Mouse (Mus musculus) layer of hippocampus, adult 11-12 months (tissue): ENCODE measurements around the gene Taf3.

ENCODE experiments used
- DNase-seq: peaks from one replicate; pipeline ENCODE4 v3.0.0; 2022; ENCODE audit warnings: low spot score

Gene Taf3

GRCm38 (mm10) chr2:10010263-10010909 is 38.0 kb downstream of the Taf3 start:
- no peak for DNase-seq

- DNase-seq, result no peak
These were observed 38.6 kb downstream of the Taf3 start for GRCm38 (mm10) chr2:10009671-10010254.

GRCm38 (mm10) chr2:10008593-10008992 is 39.8 kb downstream of the Taf3 start:
- DNase-seq, result no peak

GRCm38 (mm10) chr2:10004960-10005621 is 43.3 kb downstream of the Taf3 start:
- DNase-seq, result no peak

GRCm38 (mm10) chr2:10003358-10003757 is 45.0 kb downstream of the Taf3 start:
- DNase-seq, result no peak

GRCm38 (mm10) chr2:10001591-10001990 is 46.8 kb downstream of the Taf3 start:
- DNase-seq, result no peak

GRCm38 (mm10) chr2:9997535-9997934 is 50.9 kb downstream of the Taf3 start:
- DNase-seq, result no peak

- no peak for DNase-seq
These were observed 52.3 kb downstream of the Taf3 start for GRCm38 (mm10) chr2:9996111-9996510.

GRCm38 (mm10) chr2:9990690-9991229 is 57.6 kb downstream of the Taf3 start:
- DNase-seq, result no peak

GRCm38 (mm10) chr2:9989649-9990547 is 58.5 kb downstream of the Taf3 start:
- no peak for DNase-seq

GRCm38 (mm10) chr2:9988290-9988689 is 60.1 kb downstream of the Taf3 start:
- no peak for DNase-seq

GRCm38 (mm10) chr2:9985979-9986447 is 62.4 kb downstream of the Taf3 start:
- no peak for DNase-seq

GRCm38 (mm10) chr2:9982446-9982845 is 66.0 kb downstream of the Taf3 start:
- DNase-seq, result no peak

GRCm38 (mm10) chr2:9971927-9972326 is 76.5 kb downstream of the Taf3 start:
- DNase-seq, result no peak

- DNase-seq, result no peak
These were observed 77.8 kb downstream of the Taf3 start for GRCm38 (mm10) chr2:9970579-9970978.

GRCm38 (mm10) chr2:9970178-9970577 is 78.2 kb downstream of the Taf3 start:
- DNase-seq, result no peak

GRCm38 (mm10) chr2:9969734-9970133 is 78.7 kb downstream of the Taf3 start:
- no peak for DNase-seq

- no peak for DNase-seq
These were observed 81.8 kb downstream of the Taf3 start for GRCm38 (mm10) chr2:9966634-9967033.

GRCm38 (mm10) chr2:9965608-9966007 is 82.8 kb downstream of the Taf3 start:
- no peak for DNase-seq

- DNase-seq, result no peak
These were observed 85.5 kb downstream of the Taf3 start for GRCm38 (mm10) chr2:9962871-9963270.

- DNase-seq, result no peak
These were observed 86.7 kb downstream of the Taf3 start for GRCm38 (mm10) chr2:9961708-9962107.

GRCm38 (mm10) chr2:9958011-9958410 is 90.4 kb downstream of the Taf3 start:
- DNase-seq, result no peak
